Mouse (Mus musculus) CD4-positive helper T cell, adult 2 months (primary cell): ENCODE data around the gene Fbxo9.

Source experiments
- DNase-seq: peaks from one replicate; pipeline ENCODE4 v3.0.0-alpha.2; 2012; ENCODE audit warnings: low read depth, missing footprints, low spot score

The Fbxo9 gene

GRCm38 (mm10) chr9:78070496-78070895 lies 38.4 kb downstream of the Fbxo9 start:
- DNase-seq = no peak

GRCm38 (mm10) chr9:78064121-78064520 lies 44.7 kb downstream of the Fbxo9 start:
- no peak for DNase-seq

- no peak for DNase-seq
These were observed 46.5 kb downstream of the Fbxo9 start for GRCm38 (mm10) chr9:78062392-78062791.

- no peak for DNase-seq
These were observed 49.2 kb downstream of the Fbxo9 start for GRCm38 (mm10) chr9:78059525-78060120.

GRCm38 (mm10) chr9:78054298-78054697 lies 54.6 kb downstream of the Fbxo9 start:
- DNase-seq = no peak

GRCm38 (mm10) chr9:78053821-78054220 lies 55.0 kb downstream of the Fbxo9 start:
- DNase-seq = no peak

GRCm38 (mm10) chr9:78051677-78052076 lies 57.2 kb downstream of the Fbxo9 start, which contains the start of gene Gcm1:
Gcm1 (plus strand) TSS chr9:78051924.
- no peak for DNase-seq

GRCm38 (mm10) chr9:78050452-78050970 lies 58.4 kb downstream of the Fbxo9 start:
- DNase-seq = no peak

GRCm38 (mm10) chr9:78046755-78047154 lies 62.1 kb downstream of the Fbxo9 start:
- no peak for DNase-seq

GRCm38 (mm10) chr9:78045171-78045570 lies 63.7 kb downstream of the Fbxo9 start:
- DNase-seq = no peak

- peak; percentile 79 for DNase-seq
These were observed 69.9 kb downstream of the Fbxo9 start for GRCm38 (mm10) chr9:78038755-78039489.

- no peak for DNase-seq
These were observed 73.0 kb downstream of the Fbxo9 start for GRCm38 (mm10) chr9:78035831-78036230.

GRCm38 (mm10) chr9:78035296-78035695 lies 73.6 kb downstream of the Fbxo9 start:
- no peak for DNase-seq

- DNase-seq = no peak
These were observed 75.9 kb downstream of the Fbxo9 start for GRCm38 (mm10) chr9:78032930-78033329.
